Comparison of ENCODE assay signal across 8 mouse cellular contexts in the genomic region with DNA sequence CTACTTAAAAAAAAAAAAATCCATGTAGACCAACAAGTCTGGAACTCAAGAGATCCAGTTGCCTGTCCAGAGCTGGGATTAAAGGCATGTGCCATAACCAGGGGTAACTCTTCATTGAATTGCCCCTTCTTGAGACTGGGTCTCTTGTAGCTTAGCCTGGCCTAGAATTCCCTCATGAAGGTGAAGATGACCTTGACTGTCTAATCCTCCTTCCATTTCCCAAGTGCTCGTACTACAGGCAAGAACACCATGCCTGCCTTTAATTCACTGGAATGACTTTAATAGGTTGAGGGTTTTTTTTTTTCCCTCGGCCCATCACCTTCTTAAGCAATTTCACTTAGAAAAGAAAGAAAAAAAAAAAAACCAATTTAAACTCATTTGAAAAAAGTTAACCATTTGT. TPM values are rescaled to one million over a fixed set of nuclear protein-coding genes. Genes with fewer than 3 reads are reported as not detected.
DNase-seq lines count a peak whose midpoint lies in the region; ATAC-seq lines count a peak whose summit lies in the region.

No protein-coding gene starts in this region.

- no peak for DNase-seq in heart, adult 8-10 months (ENCODE audit: low spot score)
- DNase-seq in ES-CJ7 (ENCODE audit: low read depth, low spot score): peak; percentile 62
- no peak for DNase-seq in hindbrain, embryonic 10.5 days (ENCODE audit: low spot score)
- no peak for DNase-seq in layer of hippocampus, adult 11-12 months (ENCODE audit: low spot score)
- DNase-seq in left cerebral cortex, adult 11 months (ENCODE audit: low spot score): no peak
- no peak for DNase-seq in ovary, adult 18-20 months (ENCODE audit: low spot score)

- 52% methylated on average over 2 of the region's 2 CpGs for WGBS in heart, embryonic 14.5 days
- WGBS in hindbrain, embryonic 10.5 days: 74% methylated on average over 2 of the region's 2 CpGs
- WGBS in macrophage (ENCODE audit: missing documents): 92% methylated on average over 1 of the region's 2 CpGs

- no peaks in the 10 kb centered on the region for H3K9me3 ChIP-seq in heart, embryonic 14.5 days (ENCODE audit: control insufficient read depth, low read length)
- no peaks in the 10 kb centered on the region for H3K9me3 ChIP-seq in hindbrain, embryonic 10.5 days

- no peaks in the 10 kb centered on the region for H3K27me3 ChIP-seq in heart, embryonic 14.5 days (ENCODE audit: control insufficient read depth, insufficient read depth, low read length)
- H3K27me3 ChIP-seq in hindbrain, embryonic 10.5 days (ENCODE audit: insufficient read depth, poor library complexity, severe bottlenecking): no peaks in the 10 kb centered on the region

- H3K4me1 ChIP-seq in heart, embryonic 14.5 days (ENCODE audit: control insufficient read depth in 2 of 2, insufficient read depth in 2 of 2, low read length in 2 of 2): peaks cover 5 to 23% of the 10 kb centered on the region in 2 experiments
- peaks cover 33% of the 10 kb centered on the region for H3K4me1 ChIP-seq in hindbrain, embryonic 10.5 days (replicated peaks)

- peak overlapping the region in 1 of 2 experiments; percentile 99; a peak in 3 of 4 replicates for H3K4me3 ChIP-seq in heart, embryonic 14.5 days (ENCODE audit: control insufficient read depth in 1 of 2, insufficient read depth in 1 of 2, low read depth in 1 of 2, low read length in 2 of 2)
- H3K4me3 ChIP-seq in hindbrain, embryonic 10.5 days: peak overlapping the region; percentile 100
- peak overlapping the region; percentile 38 for H3K4me3 ChIP-seq in macrophage (ENCODE audit: inconsistent target)

- peak overlapping the region; percentile 93 for H3K9ac ChIP-seq in heart, embryonic 14.5 days (ENCODE audit: low read length)

- no peaks in the 10 kb centered on the region for H3K36me3 ChIP-seq in heart, embryonic 14.5 days (ENCODE audit: control insufficient read depth, insufficient read depth, low read length)
- H3K36me3 ChIP-seq in hindbrain, embryonic 10.5 days: peaks cover 3% of the 10 kb centered on the region; the same call in 1 of the 2 replicates
- no peaks in the 10 kb centered on the region for H3K36me3 ChIP-seq in macrophage (ENCODE audit: inconsistent target)

- peak overlapping the region; percentile 76 for H3K4me2 ChIP-seq in heart, embryonic 14.5 days (ENCODE audit: low read length)

- peaks cover 30% of the 10 kb centered on the region for H3K79me2 ChIP-seq in macrophage (ENCODE audit: inconsistent target)

- H3K27ac ChIP-seq in heart, embryonic 14.5 days (replicated peaks in 1 of 2; ENCODE audit: control insufficient read depth in 1 of 2, insufficient read depth in 1 of 2, low read depth in 2 of 2, low read length in 2 of 2): peak overlapping the region; percentile 42 to 97; a peak in 3 of 4 replicates
- H3K27ac ChIP-seq in hindbrain, embryonic 10.5 days: no peak overlapping the region
- peak overlapping the region; percentile 67; the same call in 1 of the 2 replicates for H3K27ac ChIP-seq in macrophage

- no peak for ATAC-seq in heart, embryonic 14.5 days (ENCODE audit: insufficient number of reproducible peaks, insufficient read depth, low FRiP score, low read depth)

RNA-seq across cellular contexts. Expression of a gene that starts 0.7 kb away (rescaled TPM):
- 84.8 and 86.9 TPM in 2 replicates for polyA plus RNA-seq in heart, embryonic 14.5 days (2014; fragmentation: Nextera tagmentation; extraction: Ambion mirVana)
- 100 to 1,000 TPM; 143 to 153 (median 147) TPM for total RNA-seq in heart, adult 8-10 months (2022)
- 38.6 and 42.0 TPM in 2 replicates for polyA plus RNA-seq in hindbrain, embryonic 10.5 days (2016; fragmentation: Nextera tagmentation; extraction: Ambion mirVana)
- 100 to 1,000 TPM; 128 to 448 (median 321) TPM for total RNA-seq in macrophage (2018; cell fraction: chromatin; rRNA removed)
- total RNA-seq in macrophage (2018; cell fraction: cytosol; rRNA removed): 10 to 100 TPM; 40.7 to 78.3 (median 56.7) TPM
- total RNA-seq in macrophage (2018; cell fraction: nucleus; rRNA removed): 100 to 1,000 TPM in 21 of 26 experiments, 10 to 100 TPM in 5; 79.2 to 348 (median 179) TPM
- polyA plus RNA-seq in macrophage (2018): 45.1 to 115 TPM (median 51.4 TPM) in 3 replicates

RNA-seq across cellular contexts. Expression of a gene that starts 50.0 kb away (rescaled TPM):
- polyA plus RNA-seq in heart, embryonic 14.5 days (2014; fragmentation: Nextera tagmentation; extraction: Ambion mirVana): 26.6 and 26.9 TPM in 2 replicates
- 10 to 100 TPM; 26.0 to 30.9 (median 29.3) TPM for total RNA-seq in heart, adult 8-10 months (2022)
- polyA plus RNA-seq in hindbrain, embryonic 10.5 days (2016; fragmentation: Nextera tagmentation; extraction: Ambion mirVana): 41.6 and 41.9 TPM in 2 replicates
- 10 to 100 TPM; 30.1 to 74.1 (median 49.7) TPM for total RNA-seq in macrophage (2018; cell fraction: chromatin; rRNA removed)
- 10 to 100 TPM; 26.7 to 49.3 (median 33.7) TPM for total RNA-seq in macrophage (2018; cell fraction: cytosol; rRNA removed)
- total RNA-seq in macrophage (2018; cell fraction: nucleus; rRNA removed): 10 to 100 TPM; 27.6 to 80.0 (median 38.7) TPM
- polyA plus RNA-seq in macrophage (2018): 32.4 to 40.7 TPM (median 36.5 TPM) in 3 replicates

RNA-seq across cellular contexts. Expression of a gene that starts 50.1 kb away (rescaled TPM):
- polyA plus RNA-seq in heart, embryonic 14.5 days (2014; fragmentation: Nextera tagmentation; extraction: Ambion mirVana): 1.1 and 1.5 TPM in 2 replicates
- 10 to 100 TPM; 26.3 to 29.6 (median 26.9) TPM for total RNA-seq in heart, adult 8-10 months (2022)
- 3.0 and 3.5 TPM in 2 replicates for polyA plus RNA-seq in hindbrain, embryonic 10.5 days (2016; fragmentation: Nextera tagmentation; extraction: Ambion mirVana)
- 10 to 100 TPM in 4 of 26 experiments, 1 to 10 TPM in 20, under 1 TPM in 2; 0.47 to 12.5 (median 6.6) TPM for total RNA-seq in macrophage (2018; cell fraction: chromatin; rRNA removed)
- 1 to 10 TPM; 1.4 to 5.1 (median 3.4) TPM for total RNA-seq in macrophage (2018; cell fraction: cytosol; rRNA removed)
- total RNA-seq in macrophage (2018; cell fraction: nucleus; rRNA removed): 10 to 100 TPM in 1 of 26 experiments, 1 to 10 TPM in 24, under 1 TPM in 1; 0.87 to 10.2 (median 3.6) TPM
- polyA plus RNA-seq in macrophage (2018): 1.7 to 4.4 TPM (median 2.5 TPM) in 3 replicates
